Mouse (Mus musculus): ENCODE results near the gene Cntnap2. TPM values are rescaled to one million over a fixed set of nuclear protein-coding genes. Genes with fewer than 3 reads are reported as not detected.

Cntnap2 gene
- total RNA-seq, 2 experiments from 2014 or later, result 118 to 122 TPM

DNA sequence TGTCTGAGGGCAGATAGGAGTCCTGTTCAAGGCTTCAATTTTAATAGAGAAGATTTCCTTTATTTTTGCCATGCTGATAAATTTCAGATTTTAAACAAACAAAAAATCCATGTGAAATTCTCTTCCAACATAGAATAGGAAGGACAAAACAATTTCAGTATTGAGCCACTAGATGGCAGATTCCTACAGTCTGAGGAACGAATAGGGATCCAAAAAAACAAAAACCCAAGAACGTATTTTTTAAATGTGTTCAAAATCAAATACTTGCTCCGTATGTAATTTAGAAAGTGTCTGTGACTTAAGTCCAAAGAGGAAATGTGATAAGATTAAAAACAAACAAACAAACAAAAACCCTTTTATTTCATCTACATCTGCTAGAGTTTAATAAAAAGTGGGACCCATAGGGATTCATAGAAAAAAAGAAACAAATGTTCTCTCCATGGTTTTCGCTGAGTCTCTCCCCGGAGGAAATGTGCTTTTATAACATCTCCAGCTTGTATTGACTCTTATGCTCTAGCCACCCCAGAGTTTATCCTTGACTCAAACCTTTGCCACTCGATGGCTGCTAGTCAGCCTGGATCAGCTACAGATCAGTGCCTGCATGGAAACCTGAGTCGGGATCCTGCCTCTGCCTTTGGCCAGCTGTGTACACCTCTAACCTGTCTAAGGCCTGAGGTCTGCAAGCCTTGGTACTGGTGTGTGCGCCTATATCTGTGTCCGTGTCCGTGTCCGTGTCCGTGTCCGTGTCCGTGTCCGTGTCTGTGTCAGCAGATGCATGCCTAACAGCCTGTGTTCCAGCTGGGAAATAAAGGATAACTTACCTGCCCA is 2255.6 kb downstream of the Cntnap2 start:
- intact Hi-C loops (cut with DNase I), result loop anchor here (5.0 kb wide), 1 partner anchor 138 kb away; the partner anchor contains the start of gene Cul1
- no peak for DNase-seq (ENCODE audit: low spot score in 2 of 2)

DNA sequence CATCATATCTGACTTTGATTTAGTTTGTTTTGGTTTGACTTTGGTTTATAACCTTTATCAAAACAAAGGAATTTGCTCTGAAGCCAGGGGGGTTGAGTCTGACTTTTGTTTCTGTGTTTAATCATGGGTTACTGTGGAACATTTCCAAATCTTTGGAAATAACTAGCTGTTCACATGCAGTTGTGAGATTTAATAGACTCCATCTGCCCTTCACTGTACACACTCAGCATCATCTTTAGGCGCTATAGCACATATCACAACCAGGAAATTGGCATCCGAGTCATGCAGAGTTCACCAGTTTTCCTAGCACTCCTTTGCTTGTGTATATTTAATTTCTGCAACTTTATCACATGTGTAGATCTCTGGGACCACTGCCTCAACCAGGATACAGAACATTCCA is 2256.3 kb downstream of the Cntnap2 start:
- intact Hi-C loops (cut with DNase I), result loop anchor here (5.0 kb wide), 1 partner anchor 137 kb away; the partner anchor contains the start of gene Cul1
- DNase-seq (ENCODE audit: low spot score in 2 of 2), result no peak

DNA sequence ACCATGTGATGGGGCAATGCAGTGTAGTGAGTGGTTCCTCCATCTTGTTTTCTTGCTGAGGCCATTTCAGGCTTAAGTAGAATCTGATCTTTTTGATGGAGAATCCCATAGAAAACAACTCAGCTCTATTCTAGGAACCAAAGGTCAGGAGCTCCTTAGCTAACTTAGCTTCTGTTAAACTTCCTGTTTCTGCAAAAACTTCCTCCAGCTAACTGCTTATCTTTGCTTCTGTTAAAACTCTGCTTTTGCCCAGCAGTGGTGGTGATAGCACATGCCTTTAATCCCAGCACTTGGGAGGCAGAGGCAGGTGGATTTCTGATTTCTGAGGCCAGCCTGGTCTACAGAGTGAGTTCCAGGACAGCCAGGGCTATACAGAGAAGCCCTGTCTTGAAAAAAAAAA is 2258.1 kb downstream of the Cntnap2 start:
- intact Hi-C loops (cut with DNase I), result loop anchor here (5.0 kb wide), 1 partner anchor 135 kb away; the partner anchor contains the start of gene Cul1

DNA sequence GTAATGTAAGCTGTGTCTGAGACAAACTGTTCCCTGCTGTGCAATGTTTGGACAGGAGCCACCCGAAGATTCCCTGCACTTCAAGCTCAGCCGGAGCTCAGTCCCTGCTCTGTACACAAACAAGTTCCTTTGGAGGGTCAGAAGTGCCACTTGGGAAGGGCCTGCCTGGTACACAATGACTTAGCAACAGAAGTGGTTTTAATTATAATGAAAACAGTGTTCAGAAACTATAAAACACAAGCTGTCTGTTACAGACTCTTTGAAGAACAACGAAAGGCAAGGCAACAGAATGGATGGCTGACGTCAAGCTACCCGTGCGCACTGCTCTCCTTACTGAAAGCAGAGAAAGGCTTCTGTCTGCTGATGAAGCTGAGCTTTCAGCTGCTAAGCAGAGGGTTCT is 2259.5 kb downstream of the Cntnap2 start:
- intact Hi-C loops (cut with DNase I), result loop anchor here (5.0 kb wide), 1 partner anchor 134 kb away; the partner anchor contains the start of gene Cul1
- DNase-seq (ENCODE audit: low spot score in 2 of 2), result peak; percentile 16 to 35

More for the DNA sequence above, 2258.1 kb downstream of the Cntnap2 start:
- DNase-seq (ENCODE audit: low spot score in 2 of 2), result no peak

DNA sequence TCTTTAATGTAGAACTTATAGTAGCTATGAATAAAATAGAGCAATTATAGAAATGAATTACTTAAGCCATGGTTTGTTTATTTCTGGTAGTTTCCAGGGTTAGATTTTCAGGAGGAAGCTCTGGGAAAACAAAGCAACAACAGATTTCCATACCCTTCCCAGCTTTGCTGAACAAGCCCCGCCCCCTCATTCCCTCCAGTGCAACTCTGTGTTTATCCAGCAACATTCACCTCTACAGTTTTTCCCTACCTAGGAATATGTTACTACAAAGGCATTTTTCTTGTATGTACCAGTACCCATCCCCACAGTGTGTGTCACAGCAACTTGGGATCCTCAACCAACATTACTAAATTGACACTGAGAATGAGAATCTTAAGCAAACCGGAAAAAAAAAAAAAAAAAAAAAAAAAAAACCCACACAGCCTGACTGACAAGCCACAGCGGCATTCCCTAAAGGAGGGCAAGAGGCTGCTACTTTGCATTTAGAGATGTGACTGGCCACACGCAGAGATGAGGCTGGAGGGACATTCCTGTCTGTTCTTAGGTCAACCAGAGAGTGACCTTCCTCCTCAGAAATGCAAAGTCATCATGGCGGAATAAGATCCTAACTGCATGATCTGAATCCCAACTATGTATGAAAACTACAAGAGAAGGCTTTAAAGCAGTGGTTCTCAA is 2260.3 kb downstream of the Cntnap2 start:
- intact Hi-C loops (cut with DNase I), result loop anchor here (5.0 kb wide), 1 partner anchor 133 kb away; the partner anchor contains the start of gene Cul1
- DNase-seq (ENCODE audit: low spot score in 2 of 2), result no peak

DNA sequence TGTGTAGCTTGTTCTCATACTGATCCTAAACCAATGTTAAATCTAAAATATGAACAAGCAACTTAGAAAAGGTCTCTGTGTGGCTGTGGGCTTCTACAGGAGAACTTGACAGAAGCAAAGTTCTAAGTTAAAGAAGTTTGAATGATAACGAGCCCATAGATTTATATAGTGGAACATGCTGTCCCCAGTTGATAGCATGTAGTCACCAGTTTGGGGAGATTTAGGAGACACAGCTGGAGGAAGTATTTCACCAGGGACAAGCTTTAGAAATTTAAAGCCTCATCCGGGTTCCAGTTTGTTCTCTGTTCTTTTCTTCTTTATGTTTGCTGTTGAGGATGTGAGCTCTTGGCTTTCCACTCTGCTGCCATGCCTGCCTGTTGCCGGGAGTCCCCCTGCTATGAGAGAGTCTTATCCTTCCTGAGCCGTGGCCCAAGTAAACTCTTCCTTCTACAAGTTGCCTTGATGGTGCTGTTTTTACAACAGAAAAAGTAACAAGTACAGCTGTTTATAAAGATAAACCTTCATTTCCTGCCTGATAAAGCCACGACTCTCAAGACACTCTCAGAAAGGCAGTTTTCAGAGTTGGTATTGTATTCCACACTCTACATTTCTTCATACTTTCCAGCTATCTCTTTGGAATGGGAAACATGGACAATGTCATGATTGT is 2264.1 kb downstream of the Cntnap2 start:
- no peak for DNase-seq (ENCODE audit: low spot score in 2 of 2)
- intact Hi-C loops (cut with DNase I), result no loop called here

DNA sequence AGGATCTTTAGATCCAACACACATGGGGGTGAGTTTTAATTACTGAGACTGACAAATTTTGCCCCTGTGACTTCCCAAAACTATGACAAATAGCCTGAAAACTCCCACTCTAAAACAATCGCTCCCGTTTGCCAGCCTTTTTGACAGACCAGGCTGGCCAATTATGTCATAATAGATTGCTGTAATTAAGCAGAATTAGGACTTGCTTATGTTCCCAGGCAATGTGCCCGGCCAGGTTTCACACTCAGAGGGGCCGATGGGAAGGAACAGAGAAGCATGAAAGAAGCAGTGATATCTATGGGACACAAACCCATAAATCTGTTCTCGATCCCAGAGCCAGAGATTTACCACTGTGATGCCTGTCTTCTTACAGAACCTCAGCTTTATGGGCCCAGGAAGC is 2264.7 kb downstream of the Cntnap2 start:
- no peak for DNase-seq (ENCODE audit: low spot score in 2 of 2)
- intact Hi-C loops (cut with DNase I), result no loop called here

DNA sequence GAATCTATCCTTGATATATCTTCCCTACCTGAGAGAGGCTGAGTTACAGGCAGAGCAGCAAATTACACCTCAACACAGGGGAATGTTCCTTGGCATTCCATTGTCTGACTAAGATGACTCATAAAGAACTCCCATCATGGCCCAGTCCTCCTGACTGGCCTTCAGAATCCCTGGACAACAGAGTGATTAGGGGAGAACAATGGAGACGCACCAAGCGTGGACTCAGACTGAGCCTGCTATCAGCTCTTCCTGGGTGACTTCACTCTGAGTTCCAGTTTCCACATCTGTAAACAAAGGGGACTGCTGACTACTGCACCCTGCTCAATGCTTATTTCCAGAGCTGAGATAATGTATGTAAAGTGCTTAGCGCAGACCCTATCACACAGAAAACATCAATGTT is 2269.1 kb downstream of the Cntnap2 start:
- no peak for DNase-seq (ENCODE audit: low spot score in 2 of 2)
- intact Hi-C loops (cut with DNase I), result no loop called here

DNA sequence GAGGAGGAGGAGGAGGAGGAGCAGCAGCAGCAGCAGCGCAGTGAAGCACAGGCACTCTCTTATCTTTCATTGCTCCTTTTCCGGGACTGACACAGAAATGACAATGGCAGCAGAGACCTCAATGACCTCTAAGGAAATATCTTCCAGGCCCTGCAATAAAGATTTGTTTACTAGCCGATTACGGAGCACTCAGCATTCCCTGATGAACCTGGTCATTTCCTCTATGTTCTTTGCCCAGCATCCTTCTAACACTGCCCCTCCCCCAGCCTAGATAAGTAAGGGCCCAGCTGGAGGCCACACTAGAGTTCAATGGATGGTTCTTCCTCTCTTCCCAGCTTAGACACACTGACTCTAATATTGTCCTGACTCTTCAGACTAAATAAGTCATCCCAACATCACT is 2270.1 kb downstream of the Cntnap2 start:
- intact Hi-C loops (cut with DNase I), result no loop called here
- DNase-seq (ENCODE audit: low spot score in 2 of 2), result no peak

DNA sequence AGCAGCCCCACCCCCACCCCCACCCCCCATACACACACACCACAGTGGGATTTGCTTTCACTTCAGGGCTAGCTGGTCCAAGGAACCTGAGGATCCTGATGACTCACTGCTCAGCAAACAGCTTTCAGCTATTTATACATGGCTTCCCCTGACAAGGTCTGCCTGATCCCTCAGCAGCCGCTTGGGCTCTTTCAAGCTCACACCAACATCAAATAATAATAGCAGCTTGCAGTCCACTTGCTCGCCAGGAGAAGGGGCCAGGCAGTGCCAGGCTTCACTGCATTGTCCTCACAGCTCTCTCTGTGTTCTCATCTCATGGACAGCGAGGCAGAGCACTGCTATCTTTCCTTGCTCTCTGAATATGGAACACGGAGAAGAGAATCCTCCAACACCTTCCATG is 2273.9 kb downstream of the Cntnap2 start:
- DNase-seq (ENCODE audit: low spot score in 2 of 2), result no peak
- intact Hi-C loops (cut with DNase I), result no loop called here

DNA sequence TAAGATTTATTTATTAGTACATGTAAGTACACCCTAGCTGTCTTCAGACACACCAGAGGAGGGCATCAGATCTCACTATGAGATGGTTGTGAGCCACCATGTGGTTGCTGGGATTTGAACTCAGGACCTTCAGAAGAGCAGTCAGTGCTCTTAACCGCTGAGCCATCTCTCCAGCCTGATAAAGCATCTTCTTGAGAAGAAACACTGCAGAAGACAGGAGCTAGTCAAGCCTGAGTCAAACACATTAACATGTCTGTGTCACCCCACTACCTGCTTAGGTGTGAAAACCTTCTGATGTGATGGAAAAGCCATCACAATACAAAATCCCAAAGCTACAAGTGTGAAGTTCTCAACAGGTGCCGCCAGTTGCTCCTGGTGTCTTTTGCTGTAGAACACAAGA is 2275.2 kb downstream of the Cntnap2 start:
- intact Hi-C loops (cut with DNase I), result no loop called here
- no peak for DNase-seq (ENCODE audit: low spot score in 2 of 2)

DNA sequence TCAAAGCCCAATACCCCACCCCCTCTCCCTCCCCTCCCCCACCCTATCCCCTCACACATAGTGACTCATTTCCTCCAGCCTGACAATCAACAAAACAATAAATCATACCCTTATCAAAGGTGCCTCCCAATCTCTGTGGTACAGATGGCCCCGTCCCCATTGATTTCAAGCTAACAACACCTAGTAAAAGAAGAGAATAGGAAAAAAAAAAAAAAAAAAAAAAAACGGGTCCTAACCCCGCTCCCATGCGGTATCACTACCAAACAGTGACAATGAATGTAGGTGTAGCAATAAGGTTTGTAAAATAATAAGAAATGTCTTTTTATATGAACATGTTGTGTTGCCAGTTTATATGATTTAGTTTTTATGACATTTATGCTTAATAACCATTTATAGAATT is 2278.1 kb downstream of the Cntnap2 start:
- no peak for DNase-seq (ENCODE audit: low spot score in 2 of 2)
- intact Hi-C loops (cut with DNase I), result no loop called here

DNA sequence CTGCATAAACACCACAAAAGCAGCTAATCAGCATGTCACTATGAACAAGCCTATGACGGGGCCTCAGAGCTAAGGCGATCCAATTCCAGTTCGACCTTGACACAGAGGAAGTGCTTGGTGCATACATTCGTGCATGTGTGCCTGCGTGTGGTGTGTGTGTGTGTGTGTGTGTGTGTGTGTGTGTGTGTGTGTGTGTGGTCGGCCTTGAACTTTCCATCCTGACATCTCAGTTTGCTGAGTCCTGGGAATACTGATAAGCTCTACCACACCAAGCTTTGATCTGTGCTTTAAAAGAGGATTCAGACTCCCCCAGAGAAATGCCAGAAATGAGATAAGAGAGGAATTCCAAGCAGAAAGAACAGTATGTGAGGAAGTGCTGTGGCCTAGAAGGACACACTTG is 2279.0 kb downstream of the Cntnap2 start:
- DNase-seq (ENCODE audit: low spot score in 2 of 2), result no peak
- intact Hi-C loops (cut with DNase I), result no loop called here

DNA sequence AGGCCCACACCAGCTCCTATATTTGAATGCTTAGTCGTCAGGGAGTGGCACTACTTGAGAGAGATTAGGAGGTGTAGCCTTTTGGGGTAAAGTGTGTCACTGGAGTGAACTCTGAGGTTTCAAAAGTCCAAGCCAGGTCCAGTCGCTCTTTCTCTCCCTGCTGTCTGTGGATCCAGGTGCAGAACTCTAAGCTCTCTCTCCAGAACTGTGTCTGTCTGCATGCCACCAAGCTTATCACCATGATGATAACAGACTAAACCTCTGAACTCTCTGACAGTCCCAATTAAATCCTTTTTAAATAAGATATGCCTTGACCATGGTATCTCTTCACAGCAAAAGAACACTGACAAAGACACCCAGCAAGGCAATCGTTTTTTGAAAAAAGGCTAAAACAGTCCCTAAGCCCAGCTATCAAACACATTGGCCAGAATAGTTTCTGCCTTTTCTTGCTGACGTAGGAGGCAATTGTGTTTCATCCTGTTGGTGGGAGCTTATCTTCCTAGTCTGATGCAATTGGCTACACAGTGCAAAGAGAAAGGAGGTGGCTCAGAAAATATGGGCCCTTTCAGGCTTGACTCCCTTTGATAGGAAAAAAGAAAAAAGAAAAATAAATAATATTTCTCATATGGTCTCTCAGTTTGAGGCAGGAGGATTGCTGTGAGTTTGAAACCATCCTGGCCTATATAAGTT is 2281.8 kb downstream of the Cntnap2 start:
- intact Hi-C loops (cut with DNase I), result no loop called here
- DNase-seq (ENCODE audit: low spot score in 2 of 2), result no peak

DNA sequence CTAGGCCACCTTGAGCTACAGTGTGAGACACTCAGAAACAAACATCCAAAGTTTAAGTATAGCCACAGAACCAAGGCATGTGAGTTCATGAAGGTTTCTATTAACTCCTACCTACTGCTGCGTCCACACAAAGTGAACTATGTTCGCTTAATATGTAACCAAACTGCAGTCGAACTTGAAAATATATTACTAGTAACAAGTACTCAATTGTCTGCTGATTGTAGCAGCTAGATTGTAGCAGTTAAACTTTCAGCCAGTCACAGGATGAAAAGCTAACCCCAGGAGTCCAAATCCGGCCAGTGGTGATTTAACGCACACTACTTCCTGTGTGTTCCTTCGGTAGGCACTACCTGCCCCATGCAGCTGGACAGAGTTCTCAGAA is 2282.3 kb downstream of the Cntnap2 start:
- no peak for DNase-seq (ENCODE audit: low spot score in 2 of 2)
- intact Hi-C loops (cut with DNase I), result no loop called here

DNA sequence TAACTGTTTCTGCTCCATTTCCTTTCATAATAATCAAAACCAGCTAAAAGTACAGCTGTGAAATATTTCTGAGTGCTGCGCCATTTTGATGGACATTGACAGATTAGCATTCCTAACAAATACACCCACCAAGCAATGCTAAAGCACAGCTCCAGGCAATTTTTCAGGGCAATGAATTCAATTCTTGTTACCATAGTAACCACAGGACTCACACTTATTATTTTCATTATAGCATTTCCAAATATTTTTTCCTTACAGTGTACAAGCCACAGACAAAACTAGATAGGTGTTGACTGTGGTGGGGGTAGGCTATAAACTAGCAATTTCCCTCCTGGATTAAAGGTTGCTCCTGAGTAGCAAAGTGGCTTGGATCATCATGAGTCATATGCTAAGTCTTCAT is 2284.1 kb downstream of the Cntnap2 start:
- DNase-seq (ENCODE audit: low spot score in 2 of 2), result no peak
- intact Hi-C loops (cut with DNase I), result no loop called here

DNA sequence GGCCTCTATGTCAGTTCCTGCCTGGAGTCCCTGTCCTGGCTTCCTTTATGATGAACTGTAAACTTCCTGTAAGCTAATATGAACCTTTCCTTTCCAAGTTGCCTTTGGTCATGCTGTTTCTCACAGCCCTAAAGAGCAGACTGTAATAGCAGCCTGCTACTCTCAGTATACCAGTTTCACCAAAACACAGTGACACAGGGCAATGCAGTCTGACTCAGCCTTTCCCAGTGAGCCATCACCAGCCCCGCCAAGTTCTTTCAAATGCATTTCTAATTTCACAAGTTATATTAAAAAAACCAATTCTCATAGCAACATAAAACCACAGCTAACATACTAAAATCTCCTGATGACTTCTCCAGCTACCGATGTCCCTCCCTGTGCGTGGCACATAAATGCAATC is 2285.5 kb downstream of the Cntnap2 start:
- DNase-seq (ENCODE audit: low spot score in 2 of 2), result no peak
- intact Hi-C loops (cut with DNase I), result no loop called here

DNA sequence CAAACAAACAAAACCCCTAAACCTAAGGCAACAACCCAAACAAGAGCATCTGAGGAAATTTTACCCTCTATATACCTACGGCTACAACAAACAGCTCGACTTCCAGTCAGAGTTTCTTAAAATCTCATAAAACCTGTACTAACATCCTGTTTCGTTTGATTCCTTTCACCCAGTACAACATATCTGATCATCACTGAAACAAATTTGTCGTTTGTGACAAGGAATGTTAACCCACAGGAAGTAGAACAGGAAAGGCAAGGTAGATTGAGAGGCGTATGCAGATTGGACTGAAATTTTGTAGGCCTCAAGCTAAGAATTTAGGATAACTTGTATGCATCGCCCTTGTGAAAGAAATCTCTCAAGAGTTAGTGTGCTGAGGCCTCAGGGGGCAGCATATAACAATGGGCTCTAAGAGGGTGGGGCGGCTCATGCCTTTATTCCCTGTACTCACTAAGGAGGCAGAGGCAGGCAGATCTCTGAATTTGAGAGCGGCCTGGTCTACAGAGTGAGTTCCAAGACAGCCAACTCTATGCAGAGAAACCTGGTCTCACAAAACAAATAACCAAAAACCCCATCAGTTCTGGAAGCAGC is 2291.0 kb downstream of the Cntnap2 start:
- no peak for DNase-seq (ENCODE audit: low spot score in 2 of 2)
- intact Hi-C loops (cut with DNase I), result no loop called here

All from left cerebral cortex, postnatal 36 days (tissue).